Mouse (Mus musculus) ES-Bruce4 (cell line): ENCODE measurements around the gene Shisa3.

Experiments used
- CTCF ChIP-seq: IDR thresholded peaks from one replicate; pipeline ENCODE4 v1.8.1; 2011; ENCODE audit warnings: low read depth, low read length
- EP300 ChIP-seq: IDR thresholded peaks from 2 replicates; pipeline ENCODE4 v1.6.1; 2011; ENCODE audit warnings: low read depth, low read length; ENCODE audit not compliant: insufficient read depth
- POLR2A ChIP-seq: IDR thresholded peaks from one replicate; pipeline ENCODE4 v1.8.1; 2011; ENCODE audit warnings: low read length; ENCODE audit not compliant: insufficient read depth

GRCm38 (mm10) chr5:67652468-67652867, 44.8 kb downstream of the Shisa3 start:
- TF ChIP-seq POLR2A: no peak
- TF ChIP-seq CTCF: no peak
- no peak for TF ChIP-seq EP300
